Mouse (Mus musculus) kidney, postnatal 0 days (tissue): ENCODE data around the gene Ubash3b. TPM values are rescaled to one million over a fixed set of nuclear protein-coding genes. Genes with fewer than 3 reads are reported as not detected.

Experiments
- ATAC-seq: fragments of 200-750 bp; cut with Nextera tagmentation; replicated peaks from 2 replicates; pipeline ENCODE4 v1.8.0; 2017; ENCODE audit warnings: low read depth, moderate number of reproducible peaks, moderate TSS enrichment, moderate library complexity; ENCODE audit not compliant: low FRiP score
- DNase-seq: peaks from one replicate; pipeline ENCODE4 v3.0.0-alpha.2; 2016; ENCODE audit warnings: low spot score
- H3K27ac ChIP-seq: fragments of 300-500 bp; sonication (generic); 2 replicates; pipeline ENCODE4 v1.5.1; 2014; ENCODE audit warnings: mild to moderate bottlenecking
- H3K27me3 ChIP-seq: fragments of 300-500 bp; sonication (generic); 2 replicates; pipeline ENCODE4 v1.6.1; 2014; ENCODE audit warnings: low read length, mixed read lengths; ENCODE audit not compliant: insufficient read depth
- H3K36me3 ChIP-seq: fragments of 300-500 bp; sonication (generic); 2 replicates; pipeline ENCODE4 v1.6.1; 2014; ENCODE audit warnings: low read length, mixed read lengths; ENCODE audit not compliant: insufficient read depth
- H3K4me1 ChIP-seq: fragments of 300-500 bp; sonication (generic); replicated peaks from 2 replicates; pipeline ENCODE4 v1.6.1; 2014; ENCODE audit warnings: antibody characterized with exemption, low read length, mixed read lengths; ENCODE audit not compliant: insufficient read depth
- H3K4me2 ChIP-seq: fragments of 300-500 bp; sonication (generic); 2 replicates; pipeline ENCODE4 v1.6.1; 2014; ENCODE audit warnings: mild to moderate bottlenecking, low read length, moderate library complexity, mixed read lengths
- H3K4me3 ChIP-seq: fragments of 300-500 bp; sonication (generic); replicated peaks from 2 replicates; pipeline ENCODE4 v1.5.1; 2014; ENCODE audit warnings: low read depth, low read length
- H3K9ac ChIP-seq: fragments of 300-500 bp; sonication (generic); 2 replicates; pipeline ENCODE4 v1.6.1; 2014; ENCODE audit warnings: low read depth, low read length
- H3K9me3 ChIP-seq: fragments of 300-500 bp; sonication (generic); replicated peaks from 2 replicates; pipeline ENCODE4 v1.6.1; 2016; ENCODE audit warnings: low read length, inconsistent platforms, mixed read lengths
- CTCF ChIP-seq: IDR thresholded peaks from 2 replicates; pipeline ENCODE4 v1.5.1; 2016; ENCODE audit warnings: antibody characterized with exemption, low read depth, mild to moderate bottlenecking, moderate library complexity
- WGBS: fragments of 180-500 bp; shearing (Covaris S2); extraction: QIAGEN DNeasy Blood & Tissue Kit; methylation state at CpG from one replicate; pipeline ENCODE4 v1.1.7; 2014; 5-methylcytosine and 5-hydroxymethylcytosine counted together
- polyA plus RNA-seq: library from polyadenylated mRNA; unstranded; fragments of >200 nt; fragmentation: Nextera tagmentation; extraction: Ambion mirVana; gene quantifications from 2 replicates; pipeline ENCODE4 v1.2.1, GENCODE M21; 2015

Gene Ubash3b
- polyA plus RNA-seq, 1 experiment from 2014 or later, result 7.5 TPM

GRCm38 (mm10) chr9:41185331-41185730 lies 23.8 kb upstream of the Ubash3b start:
- peak; percentile 40 for DNase-seq
- Histone ChIP-seq H3K4me1 (peaks cover 8% of the 10 kb centered on the region; the same call in 1 of the 2 replicates), H3K27me3 (no peaks in the 10 kb centered on the region), H3K4me3 (no peak overlapping the region), H3K36me3 (no peaks in the 10 kb centered on the region), H3K9me3 (no peaks in the 10 kb centered on the region), H3K9ac (no peak overlapping the region), H3K27ac (no peak overlapping the region), H3K4me2 (no peak overlapping the region)
- no peak for TF ChIP-seq CTCF
- no peak for ATAC-seq
- WGBS, result 26% methylated on average over 9 of the region's 9 CpGs

- no peaks in the 10 kb centered on the region for H3K9me3 ChIP-seq
- DNase-seq (peak; percentile 89), ATAC-seq (no peak)
- H3K27ac ChIP-seq, result no peak overlapping the region
- H3K27me3 ChIP-seq, result no peaks in the 10 kb centered on the region
- TF ChIP-seq CTCF, result peak; percentile 91
- H3K36me3 ChIP-seq, result no peaks in the 10 kb centered on the region
- H3K4me3 ChIP-seq, result no peak overlapping the region
- peaks cover 8% of the 10 kb centered on the region; the same call in 1 of the 2 replicates for H3K4me1 ChIP-seq
- H3K4me2 ChIP-seq, result no peak overlapping the region
- no peak overlapping the region for H3K9ac ChIP-seq
These were observed 21.1 kb upstream of the Ubash3b start for GRCm38 (mm10) chr9:41182550-41182949.

GRCm38 (mm10) chr9:41181803-41182202 lies 20.3 kb upstream of the Ubash3b start:
- ATAC-seq (no peak), DNase-seq (no peak)
- TF ChIP-seq CTCF, result no peak
- H3K27me3 ChIP-seq, result no peaks in the 10 kb centered on the region
- H3K9ac ChIP-seq, result no peak overlapping the region
- H3K9me3 ChIP-seq, result no peaks in the 10 kb centered on the region
- no peak overlapping the region for H3K27ac ChIP-seq
- H3K4me1 ChIP-seq, result peaks cover 8% of the 10 kb centered on the region; the same call in 1 of the 2 replicates
- no peak overlapping the region for H3K4me2 ChIP-seq
- H3K4me3 ChIP-seq, result no peak overlapping the region
- no peaks in the 10 kb centered on the region for H3K36me3 ChIP-seq
- 68% methylated on average over 8 of the region's 8 CpGs for WGBS

GRCm38 (mm10) chr9:41181372-41181771 lies 19.9 kb upstream of the Ubash3b start:
- H3K4me2 ChIP-seq, result no peak overlapping the region
- H3K9me3 ChIP-seq, result no peaks in the 10 kb centered on the region
- H3K27me3 ChIP-seq, result no peaks in the 10 kb centered on the region
- H3K4me1 ChIP-seq, result peaks cover 8% of the 10 kb centered on the region; the same call in 1 of the 2 replicates
- 80% methylated on average over 9 of the region's 9 CpGs for WGBS
- ATAC-seq, result no peak
- no peak for DNase-seq
- no peak overlapping the region for H3K9ac ChIP-seq
- no peak overlapping the region for H3K27ac ChIP-seq
- H3K36me3 ChIP-seq, result no peaks in the 10 kb centered on the region
- no peak overlapping the region for H3K4me3 ChIP-seq
- no peak for TF ChIP-seq CTCF

- Histone ChIP-seq H3K9me3 (no peaks in the 10 kb centered on the region), H3K4me3 (no peak overlapping the region), H3K36me3 (no peaks in the 10 kb centered on the region), H3K4me1 (no peaks in the 10 kb centered on the region), H3K27me3 (no peaks in the 10 kb centered on the region), H3K4me2 (no peak overlapping the region), H3K27ac (no peak overlapping the region), H3K9ac (no peak overlapping the region)
- DNase-seq, result no peak
- no peak for TF ChIP-seq CTCF
- 0 out of 2 replicates have a peak, but pooled peaks have one; percentile 13 for ATAC-seq
- WGBS, result 57% methylated on average over 5 of the region's 5 CpGs
These were observed 17.6 kb upstream of the Ubash3b start for GRCm38 (mm10) chr9:41179056-41179455.

GRCm38 (mm10) chr9:41173158-41173557 lies 11.7 kb upstream of the Ubash3b start:
- no peak for TF ChIP-seq CTCF
- H3K4me2 ChIP-seq, result no peak overlapping the region
- H3K27ac ChIP-seq, result no peak overlapping the region
- no peak overlapping the region for H3K4me3 ChIP-seq
- H3K27me3 ChIP-seq, result no peaks in the 10 kb centered on the region
- WGBS, result 58% methylated on average over 3 of the region's 3 CpGs
- H3K9ac ChIP-seq, result no peak overlapping the region
- H3K9me3 ChIP-seq, result no peaks in the 10 kb centered on the region
- no peak for ATAC-seq
- no peaks in the 10 kb centered on the region for H3K4me1 ChIP-seq
- H3K36me3 ChIP-seq, result no peaks in the 10 kb centered on the region
- DNase-seq, result no peak

GRCm38 (mm10) chr9:41172426-41172825 lies 10.9 kb upstream of the Ubash3b start:
- Histone ChIP-seq H3K27me3 (no peaks in the 10 kb centered on the region), H3K36me3 (no peaks in the 10 kb centered on the region), H3K9ac (no peak overlapping the region), H3K9me3 (no peaks in the 10 kb centered on the region), H3K27ac (no peak overlapping the region), H3K4me2 (no peak overlapping the region), H3K4me3 (no peak overlapping the region), H3K4me1 (no peaks in the 10 kb centered on the region)
- no peak for TF ChIP-seq CTCF
- WGBS, result 76% methylated on average over 8 of the region's 8 CpGs
- DNase-seq, result no peak
- ATAC-seq, result no peak
